Mouse (Mus musculus): ENCODE measurements at regions not wholly inside any gene's neighbourhood (a gene's known extent, or its start where the extent isn't known, plus 50 kb on each side); places are given as distances from the start of the nearest gene placed in this dataset.

DNA sequence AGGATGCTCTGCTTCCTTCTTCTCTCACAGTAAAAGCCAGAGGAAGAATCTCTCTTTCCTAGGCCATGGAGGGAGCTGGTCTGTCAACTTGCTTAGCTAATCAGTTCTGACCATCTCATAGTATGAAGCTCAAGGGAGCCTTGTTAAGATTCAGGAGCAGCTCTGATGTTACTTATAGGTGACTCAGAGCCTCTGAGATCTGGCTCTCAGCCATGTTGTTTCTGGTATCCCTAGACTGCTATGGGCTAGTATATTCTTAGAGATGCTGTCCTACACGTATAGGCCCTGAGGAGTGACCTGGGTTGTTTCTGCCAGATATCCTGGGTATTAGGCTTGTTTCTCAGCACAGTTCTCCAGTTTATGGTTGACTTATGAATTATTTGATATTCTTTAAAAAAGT, 160.9 kb downstream of the 4930564D02Rik start:
- DNase-seq (ENCODE audit: low read depth) = no peak

DNA sequence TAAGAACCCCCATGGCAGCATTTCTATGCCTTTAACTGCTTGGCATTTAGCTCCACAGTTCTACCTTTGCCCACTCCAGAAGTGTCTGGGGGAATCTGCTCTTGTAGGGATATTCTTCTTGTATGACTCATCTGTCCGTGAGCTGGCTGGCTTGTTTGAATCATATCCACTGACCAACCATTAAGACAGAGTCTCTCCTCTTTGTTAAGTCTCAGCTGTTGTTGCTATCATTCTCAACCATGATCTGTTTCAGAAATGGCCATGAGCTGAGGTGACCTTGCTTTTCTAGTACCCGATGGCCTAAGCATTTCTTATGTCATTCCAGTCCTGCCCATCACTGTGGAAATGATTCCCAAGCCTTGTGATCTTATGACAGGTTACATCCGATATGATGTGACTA, 161.8 kb downstream of the 4930564D02Rik start:
- no peak for DNase-seq (ENCODE audit: low read depth)

DNA sequence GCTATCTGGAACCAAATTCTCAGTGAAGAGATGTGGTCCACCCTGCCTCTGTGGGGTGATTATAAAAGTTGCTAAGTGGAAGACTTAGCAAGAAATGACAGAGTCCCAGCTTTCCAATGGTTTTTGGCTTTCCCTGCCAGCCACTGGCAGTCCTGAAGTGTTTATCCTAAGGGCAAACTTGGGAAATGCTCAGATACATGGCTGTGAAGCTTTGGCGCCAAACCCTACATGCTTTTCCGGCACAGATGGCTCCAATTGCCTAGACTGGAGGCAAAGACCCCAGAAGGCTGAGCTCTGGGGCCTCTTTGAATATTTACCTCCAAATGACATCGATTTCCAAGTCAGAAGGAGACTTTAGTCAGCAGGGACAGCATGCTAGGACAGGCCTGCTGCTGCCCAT, 174.4 kb downstream of the 4930564D02Rik start:
- no peak for DNase-seq (ENCODE audit: low read depth)

GRCm38 (mm10) chr3:105257096-105257495, 190.5 kb downstream of the 4930564D02Rik start:
- no peak for DNase-seq (ENCODE audit: low read depth)

DNA sequence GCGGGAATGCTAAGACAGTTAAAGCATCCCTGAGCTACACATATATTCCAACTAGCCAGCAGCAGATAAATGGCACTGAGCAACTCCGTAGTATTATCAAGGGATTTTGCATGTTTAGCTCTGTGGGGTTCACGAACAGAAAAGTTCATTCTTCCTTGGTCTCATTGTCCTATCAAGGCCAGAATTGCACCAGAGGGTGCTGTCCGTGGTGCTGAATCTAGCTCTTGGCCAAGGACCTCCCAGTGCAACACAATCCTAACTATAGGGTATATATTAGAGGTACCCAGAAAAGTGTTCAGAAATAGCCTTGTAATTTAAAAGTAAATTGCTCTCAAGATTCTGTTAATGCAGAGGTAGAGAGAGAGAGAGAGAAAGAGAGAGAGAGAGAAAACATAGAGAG, 176.9 kb upstream of the Kcnd3 start:
- DNase-seq (ENCODE audit: low read depth) = peak; percentile 50

GRCm38 (mm10) chr3:105280971-105281370, 171.2 kb upstream of the Kcnd3 start:
- DNase-seq (ENCODE audit: low read depth) = no peak

DNA sequence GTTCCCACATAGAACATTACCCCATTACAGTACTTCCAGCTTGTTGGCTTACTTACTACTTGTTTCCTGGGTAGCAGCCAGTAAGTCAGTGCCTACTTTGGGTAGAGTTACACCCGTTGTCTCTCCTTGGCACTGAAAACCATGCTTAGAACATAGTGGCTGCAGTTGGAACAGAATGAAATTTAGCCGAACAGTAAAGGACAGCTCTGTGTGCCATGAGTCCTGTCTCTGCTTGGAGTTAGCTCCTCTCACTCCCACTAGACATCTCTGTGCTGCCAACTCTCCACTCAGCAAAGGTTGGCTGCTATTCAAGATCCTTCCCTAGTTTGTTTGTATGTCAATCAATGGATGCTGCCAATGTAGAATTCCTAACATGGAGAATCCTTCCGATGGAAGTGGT, 170.4 kb upstream of the Kcnd3 start:
- DNase-seq (ENCODE audit: low read depth) = no peak

DNA sequence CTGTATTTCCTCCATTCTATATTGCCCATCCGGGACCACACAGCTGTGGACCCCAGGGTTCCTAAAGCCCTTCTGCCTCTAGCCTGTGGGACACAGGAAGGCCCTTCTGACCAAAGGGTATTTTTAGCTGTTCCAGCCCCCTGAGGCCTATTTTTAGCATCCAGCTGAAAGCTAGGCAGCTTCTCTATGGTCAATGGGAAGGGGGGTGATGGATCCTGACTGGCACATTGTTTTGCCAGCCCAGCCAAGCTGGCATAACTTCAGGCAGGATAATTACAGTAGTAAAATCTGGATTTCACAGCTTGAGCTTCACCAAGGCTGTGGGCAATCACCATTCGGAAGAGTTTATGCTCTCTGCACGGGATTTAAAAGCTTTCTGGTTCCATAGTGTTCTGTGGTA, 153.9 kb upstream of the Kcnd3 start:
- DNase-seq (ENCODE audit: low read depth) = no peak

DNA sequence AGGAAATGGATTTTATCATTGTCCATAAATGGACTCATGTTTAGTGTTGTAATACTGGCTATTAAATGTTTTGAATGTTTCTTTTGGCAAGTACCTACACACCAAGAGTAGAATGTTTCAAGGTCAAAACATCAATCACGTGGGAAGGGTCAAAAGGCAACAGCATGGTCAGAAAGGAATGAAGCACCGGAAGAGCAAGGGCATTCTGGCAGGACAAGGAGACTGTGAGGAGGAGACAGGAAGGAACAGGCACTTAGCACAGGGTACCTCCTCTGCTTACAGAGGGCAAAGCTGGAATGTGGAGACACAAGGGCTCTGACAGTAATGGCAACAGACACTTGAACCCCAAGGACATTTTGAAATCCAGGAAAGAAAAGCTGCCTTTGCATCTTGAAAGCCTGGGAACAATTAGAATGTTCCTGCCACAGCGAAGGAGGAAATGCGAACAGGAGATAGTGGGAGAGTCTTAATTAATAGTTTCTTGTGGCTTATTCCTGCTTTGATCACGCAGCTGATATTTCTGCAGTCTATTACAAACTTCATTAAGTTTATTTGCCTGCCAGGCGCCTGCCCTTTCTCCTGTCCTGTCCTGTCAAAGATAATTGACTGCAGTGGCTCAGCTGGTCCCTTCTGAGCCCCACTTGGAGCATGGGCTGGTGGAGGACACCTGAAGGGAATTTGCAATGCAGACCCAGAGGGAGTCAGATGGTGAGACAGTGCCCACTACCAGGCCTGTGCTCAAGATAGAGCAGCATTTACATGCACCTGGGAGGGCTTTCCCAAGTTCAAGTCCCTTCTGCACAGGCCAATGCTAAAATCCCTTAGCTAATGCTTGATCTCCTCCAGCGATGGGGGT, 151.2 kb upstream of the Kcnd3 start:
- no peak for DNase-seq (ENCODE audit: low read depth)

- peak; percentile 11 for DNase-seq (ENCODE audit: low read depth)
Observed at GRCm38 (mm10) chr3:105307676-105308075, 144.5 kb upstream of the Kcnd3 start.

DNA sequence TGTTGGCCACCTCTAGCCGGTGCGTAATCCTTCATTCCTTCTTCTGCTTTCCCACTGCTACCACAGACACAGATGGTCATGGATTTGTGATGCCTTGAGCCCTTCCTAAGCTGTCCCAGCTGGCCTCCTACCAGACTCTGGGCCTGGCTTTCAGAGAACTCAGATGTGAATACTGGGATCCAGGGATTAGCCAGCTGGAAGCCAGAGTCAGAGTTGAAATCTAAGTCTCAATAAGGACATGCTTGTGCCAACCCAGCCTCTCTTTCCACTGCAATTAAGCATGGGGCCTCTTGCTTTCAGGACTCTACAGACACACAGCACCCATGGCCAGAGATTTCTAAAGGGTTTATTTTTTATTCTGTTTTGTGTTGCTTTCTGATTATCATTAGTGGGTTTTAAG, 143.1 kb upstream of the Kcnd3 start:
- no peak for DNase-seq (ENCODE audit: low read depth)

DNA sequence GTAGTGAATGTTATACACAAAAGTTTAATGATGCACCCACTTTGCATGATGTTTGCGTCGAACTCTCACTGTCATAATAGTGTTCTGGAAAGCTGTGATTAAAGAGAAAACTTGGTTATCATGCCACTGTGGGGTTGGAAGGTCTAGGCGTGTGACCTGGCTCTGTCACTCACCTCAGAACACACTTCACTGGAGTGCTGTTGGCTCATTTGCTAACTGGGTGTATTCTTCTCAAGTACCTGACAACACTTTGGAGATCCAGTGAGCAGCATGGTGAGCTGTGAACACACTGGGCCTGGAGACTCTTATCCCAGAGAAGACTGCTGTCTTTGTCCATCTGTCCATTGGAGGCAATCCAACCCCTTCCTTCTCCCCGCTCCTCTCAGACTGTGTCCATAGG, 98.9 kb upstream of the Kcnd3 start:
- no peak for DNase-seq (ENCODE audit: low read depth)

GRCm38 (mm10) chr3:105354123-105354931, 97.8 kb upstream of the Kcnd3 start:
- no peak for DNase-seq (ENCODE audit: low read depth)

DNA sequence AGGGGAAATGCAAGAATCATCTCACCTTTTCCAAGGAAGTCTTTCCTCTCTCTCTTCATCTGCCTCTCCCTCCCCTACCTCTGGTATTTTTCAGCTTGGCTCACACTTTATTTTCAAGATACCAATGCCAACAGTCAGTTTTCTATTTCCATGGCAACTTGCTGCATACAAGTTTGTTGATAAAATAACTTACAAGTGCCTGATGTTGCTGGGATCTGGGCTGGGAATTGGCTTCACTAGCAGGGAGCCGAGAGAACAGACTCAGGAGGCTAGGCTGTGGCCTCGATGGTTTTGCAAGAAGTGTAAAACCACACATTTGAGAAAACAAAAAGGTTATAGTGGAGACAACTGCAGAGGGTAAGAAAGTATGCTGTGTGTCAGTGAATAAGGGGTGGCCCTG, 94.6 kb upstream of the Kcnd3 start:
- no peak for DNase-seq (ENCODE audit: low read depth)

DNA sequence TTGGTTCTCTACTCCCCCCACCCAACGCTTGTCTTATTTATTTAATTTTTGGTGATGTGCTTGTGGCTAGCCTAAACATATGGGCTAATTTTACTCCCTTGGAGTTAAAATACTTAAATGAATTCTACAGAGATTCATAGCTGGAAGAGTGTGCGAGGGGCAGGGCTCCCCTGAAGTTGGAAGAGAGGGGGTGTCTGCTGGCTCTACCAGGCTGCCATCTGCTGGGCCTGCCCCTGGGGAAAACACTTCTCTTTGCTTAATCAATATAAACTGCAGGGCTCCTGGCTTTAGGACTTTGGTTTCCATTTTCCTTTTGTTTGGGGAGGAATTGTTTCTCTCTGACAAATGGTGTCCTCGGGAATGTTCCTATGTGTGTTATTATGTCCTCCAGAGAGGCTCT, 92.5 kb upstream of the Kcnd3 start:
- DNase-seq (ENCODE audit: low read depth) = no peak

GRCm38 (mm10) chr3:105364685-105365084, 87.4 kb upstream of the Kcnd3 start:
- no peak for DNase-seq (ENCODE audit: low read depth)

GRCm38 (mm10) chr3:105366806-105367205, 85.3 kb upstream of the Kcnd3 start:
- DNase-seq (ENCODE audit: low read depth) = no peak

DNA sequence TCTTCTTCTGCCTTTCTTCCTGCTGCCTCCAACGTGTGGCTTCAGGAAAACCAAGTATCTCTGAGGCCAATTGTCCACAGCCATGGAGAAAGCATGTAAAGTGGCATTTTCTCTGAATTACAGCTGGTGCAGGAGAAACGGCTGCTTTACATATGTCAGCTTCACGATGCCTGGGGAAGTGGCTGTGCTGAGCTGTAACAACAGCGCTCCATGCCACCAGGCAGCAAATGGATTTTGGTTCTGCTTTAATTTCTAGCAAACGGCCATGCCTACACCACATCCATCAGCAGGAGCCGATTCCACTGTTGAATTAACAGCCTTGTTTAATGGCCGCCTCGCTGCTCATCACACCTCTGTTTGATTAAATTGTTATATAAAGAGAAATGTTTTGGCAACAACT, 84.2 kb upstream of the Kcnd3 start:
- no peak for DNase-seq (ENCODE audit: low read depth)

GRCm38 (mm10) chr3:105372371-105372828, 79.7 kb upstream of the Kcnd3 start:
- DNase-seq (ENCODE audit: low read depth) = no peak

GRCm38 (mm10) chr3:105374306-105374705, 77.8 kb upstream of the Kcnd3 start:
- DNase-seq (ENCODE audit: low read depth) = no peak

GRCm38 (mm10) chr3:105374836-105375235, 77.3 kb upstream of the Kcnd3 start:
- no peak for DNase-seq (ENCODE audit: low read depth)

DNA sequence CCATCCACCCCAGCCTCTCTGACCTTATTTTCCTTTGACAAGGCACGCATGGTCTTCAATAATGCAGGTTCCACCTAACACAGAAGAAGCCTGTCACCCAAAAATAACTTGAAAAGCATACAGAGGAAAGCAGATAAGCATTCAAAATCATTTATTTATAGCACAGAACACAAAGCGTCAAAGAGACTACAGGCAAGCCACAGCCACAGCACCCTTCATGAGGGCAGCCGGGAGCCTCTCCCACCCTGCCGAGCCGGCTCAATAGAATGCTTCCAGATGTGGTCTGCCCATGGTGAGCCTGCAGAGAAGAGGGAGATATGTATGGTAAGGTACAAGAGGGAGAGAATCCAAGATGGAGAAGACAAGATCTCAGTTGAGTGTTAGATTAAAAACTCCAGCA, 76.7 kb upstream of the Kcnd3 start:
- DNase-seq (ENCODE audit: low read depth) = no peak

- DNase-seq (ENCODE audit: low read depth) = no peak
Observed at GRCm38 (mm10) chr3:105375820-105376219, 76.3 kb upstream of the Kcnd3 start.
